Mouse (Mus musculus) heart, postnatal 0 days (tissue): ENCODE results near the gene Prss22. TPM values are rescaled to one million over a fixed set of nuclear protein-coding genes. Genes with fewer than 3 reads are reported as not detected.
A peak's percentile ranks its signal among the peaks of the same experiment; 100 is the strongest.

Experiments
- ATAC-seq: fragments of 200-750 bp; cut with Nextera tagmentation; 2 replicates; pipeline ENCODE4 v1.8.0; 2017; ENCODE audit warnings: low read depth, moderate number of reproducible peaks, moderate library complexity; ENCODE audit not compliant: insufficient read depth
- DNase-seq: peaks from one replicate; pipeline ENCODE4 v3.0.0-alpha.2; 2016; ENCODE audit warnings: low spot score
- H3K27ac ChIP-seq: fragments of 300-500 bp; sonication (generic); 2 replicates; pipeline ENCODE4 v1.5.1; 2014; ENCODE audit warnings: low read depth, mild to moderate bottlenecking
- H3K27me3 ChIP-seq: fragments of 300-500 bp; sonication (generic); 2 replicates; pipeline ENCODE4 v1.6.1; 2014; ENCODE audit warnings: low read length, mixed read lengths; ENCODE audit not compliant: control insufficient read depth, insufficient read depth
- H3K36me3 ChIP-seq: fragments of 300-500 bp; sonication (generic); replicated peaks from 2 replicates; pipeline ENCODE4 v1.6.1; 2014; ENCODE audit warnings: low read length, mixed read lengths; ENCODE audit not compliant: control insufficient read depth, insufficient read depth
- H3K4me1 ChIP-seq: fragments of 300-500 bp; sonication (generic); 2 replicates; pipeline ENCODE4 v1.6.1; 2014; ENCODE audit warnings: antibody characterized with exemption; ENCODE audit not compliant: control insufficient read depth, insufficient read depth
- H3K4me2 ChIP-seq: fragments of 300-500 bp; sonication (generic); 2 replicates; pipeline ENCODE4 v1.6.1; 2014; ENCODE audit warnings: low read depth, mild to moderate bottlenecking, low read length, moderate library complexity
- H3K4me3 ChIP-seq: fragments of 300-500 bp; sonication (generic); 2 replicates; pipeline ENCODE4 v1.5.1; 2014; ENCODE audit warnings: low read depth, low read length
- H3K9ac ChIP-seq: fragments of 300-500 bp; sonication (generic); replicated peaks from 2 replicates; pipeline ENCODE4 v1.6.1; 2014; ENCODE audit warnings: low read depth, low read length, mixed read lengths
- H3K9me3 ChIP-seq: fragments of 300-500 bp; sonication (generic); replicated peaks from 2 replicates; pipeline ENCODE4 v1.6.1; 2016; ENCODE audit warnings: low read length; ENCODE audit not compliant: control insufficient read depth
- CTCF ChIP-seq: IDR thresholded peaks from 2 replicates; pipeline ENCODE4 v1.5.1; 2016; ENCODE audit warnings: antibody characterized with exemption, control low read depth, low read depth
- EP300 ChIP-seq: IDR thresholded peaks from 2 replicates; pipeline ENCODE4 v1.6.1; 2016; ENCODE audit warnings: antibody characterized with exemption, low read depth
- WGBS: fragments of 180-500 bp; shearing (Covaris S2); extraction: QIAGEN DNeasy Blood & Tissue Kit; methylation state at CpG from one replicate; pipeline ENCODE4 v1.1.7; 2014; 5-methylcytosine and 5-hydroxymethylcytosine counted together
- polyA plus RNA-seq: library from polyadenylated mRNA; unstranded; fragments of >200 nt; fragmentation: Nextera tagmentation; extraction: Ambion mirVana; gene quantifications from 2 replicates; pipeline ENCODE4 v1.2.1, GENCODE M21; 2015
- total RNA-seq: library from RNA; depleted of rRNA; stranded (reverse); fragments of >200 nt; gene quantifications from 2 replicates; pipeline ENCODE4 v1.2.3, GENCODE M21; 2014; ENCODE audit warnings: low replicate concordance

Gene Prss22
- total and polyA plus RNA-seq, 2 experiments from 2014 or later = 0.15 TPM; not detected in 1

- H3K9me3 ChIP-seq = no peaks in the 10 kb centered on the region
- H3K27me3 ChIP-seq = no peaks in the 10 kb centered on the region
- DNase-seq (no peak), ATAC-seq (no peak)
- H3K4me3 ChIP-seq = no peak overlapping the region
- no peaks in the 10 kb centered on the region for H3K4me1 ChIP-seq
- no peak overlapping the region for H3K27ac ChIP-seq
- WGBS = 46% methylated on average over 2 of the region's 2 CpGs
- TF ChIP-seq CTCF = no peak
- no peak for TF ChIP-seq EP300
- no peak overlapping the region for H3K4me2 ChIP-seq
- no peaks in the 10 kb centered on the region for H3K36me3 ChIP-seq
- H3K9ac ChIP-seq = no peak overlapping the region
These were observed 29.1 kb downstream of the Prss22 start for GRCm38 (mm10) chr17:23968780-23969179.

- no peak overlapping the region for H3K27ac ChIP-seq
- DNase-seq (no peak), ATAC-seq (no peak)
- WGBS = 75% methylated on average over 10 of the region's 10 CpGs
- H3K4me2 ChIP-seq = no peak overlapping the region
- H3K9me3 ChIP-seq = no peaks in the 10 kb centered on the region
- H3K4me1 ChIP-seq = no peaks in the 10 kb centered on the region
- H3K36me3 ChIP-seq = no peaks in the 10 kb centered on the region
- no peak overlapping the region for H3K9ac ChIP-seq
- TF ChIP-seq EP300 (no peak), CTCF (no peak)
- no peak overlapping the region for H3K4me3 ChIP-seq
- H3K27me3 ChIP-seq = no peaks in the 10 kb centered on the region
These were observed 31.1 kb downstream of the Prss22 start for GRCm38 (mm10) chr17:23966658-23967401.

DNA sequence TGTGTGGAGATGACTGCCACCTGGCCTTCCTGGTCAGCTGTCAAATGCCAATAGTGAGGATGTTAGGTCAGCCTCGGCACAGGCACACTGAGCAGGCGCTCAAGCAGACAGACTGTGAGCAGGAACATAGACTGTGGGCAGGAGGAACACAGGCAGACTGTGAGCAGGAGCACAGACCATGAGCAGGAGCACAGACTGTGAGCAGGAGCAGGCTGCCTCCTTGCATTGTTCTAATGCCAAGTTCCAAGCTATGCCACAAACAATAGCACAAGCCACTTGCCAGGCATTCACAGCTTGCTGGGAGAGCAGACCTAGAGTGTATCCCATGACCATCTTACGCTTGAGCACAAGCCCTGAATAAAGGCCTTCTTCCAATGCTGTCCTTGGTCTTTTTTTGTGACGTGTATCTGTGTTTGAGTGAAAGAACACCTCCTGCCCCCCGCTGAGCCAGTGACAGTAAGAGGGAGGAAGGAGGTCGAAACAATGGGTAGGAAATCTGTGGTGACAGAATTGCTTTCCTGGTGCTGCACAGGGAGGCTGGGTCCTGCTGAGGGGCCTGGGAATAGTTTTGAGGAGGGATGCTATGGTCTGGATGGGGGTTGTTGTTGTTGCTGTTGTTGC is 32.0 kb downstream of the Prss22 start:
- 39% methylated on average over 6 of the region's 6 CpGs for WGBS
- H3K9me3 ChIP-seq = no peaks in the 10 kb centered on the region
- no peak for ATAC-seq
- H3K36me3 ChIP-seq = no peaks in the 10 kb centered on the region
- no peak overlapping the region for H3K9ac ChIP-seq
- no peak overlapping the region for H3K4me3 ChIP-seq
- DNase-seq = no peak
- H3K27ac ChIP-seq = no peak overlapping the region
- TF ChIP-seq CTCF (no peak), EP300 (no peak)
- no peak overlapping the region for H3K4me2 ChIP-seq
- H3K27me3 ChIP-seq = no peaks in the 10 kb centered on the region
- no peaks in the 10 kb centered on the region for H3K4me1 ChIP-seq

DNA sequence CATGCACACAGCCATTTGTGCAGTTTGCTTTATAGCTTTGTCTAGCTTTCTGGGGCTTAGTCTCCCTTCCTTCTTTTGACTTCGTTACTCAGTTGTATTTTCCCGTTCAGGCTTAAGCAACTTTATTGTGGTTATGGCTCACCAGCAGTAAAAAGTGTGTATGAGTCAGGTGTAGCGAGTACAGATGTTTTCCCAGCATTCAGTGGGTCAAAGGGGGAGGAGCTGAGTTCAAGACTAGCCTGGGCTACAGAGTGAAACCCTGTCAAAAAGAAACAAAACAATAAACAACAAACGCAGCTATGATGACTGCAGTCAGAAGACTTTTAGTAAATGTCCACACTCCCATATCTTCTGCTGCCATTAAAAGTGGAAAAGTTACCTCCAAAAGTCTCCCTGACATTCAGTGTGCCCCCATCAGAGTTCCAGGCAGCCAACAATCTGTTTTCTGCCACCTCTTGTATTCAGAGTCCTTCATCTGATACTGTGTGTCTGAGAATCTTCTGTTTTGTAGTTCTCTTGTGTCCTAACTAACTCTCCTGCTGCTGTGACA is 36.3 kb downstream of the Prss22 start:
- no peaks in the 10 kb centered on the region for H3K9me3 ChIP-seq
- H3K4me1 ChIP-seq = no peaks in the 10 kb centered on the region
- H3K9ac ChIP-seq = no peak overlapping the region
- TF ChIP-seq EP300 (no peak), CTCF (no peak)
- no peak overlapping the region for H3K4me2 ChIP-seq
- no peak overlapping the region for H3K27ac ChIP-seq
- WGBS = 69% methylated on average over 4 of the region's 4 CpGs
- no peaks in the 10 kb centered on the region for H3K36me3 ChIP-seq
- DNase-seq (no peak), ATAC-seq (no peak)
- H3K27me3 ChIP-seq = no peaks in the 10 kb centered on the region
- H3K4me3 ChIP-seq = no peak overlapping the region

DNA sequence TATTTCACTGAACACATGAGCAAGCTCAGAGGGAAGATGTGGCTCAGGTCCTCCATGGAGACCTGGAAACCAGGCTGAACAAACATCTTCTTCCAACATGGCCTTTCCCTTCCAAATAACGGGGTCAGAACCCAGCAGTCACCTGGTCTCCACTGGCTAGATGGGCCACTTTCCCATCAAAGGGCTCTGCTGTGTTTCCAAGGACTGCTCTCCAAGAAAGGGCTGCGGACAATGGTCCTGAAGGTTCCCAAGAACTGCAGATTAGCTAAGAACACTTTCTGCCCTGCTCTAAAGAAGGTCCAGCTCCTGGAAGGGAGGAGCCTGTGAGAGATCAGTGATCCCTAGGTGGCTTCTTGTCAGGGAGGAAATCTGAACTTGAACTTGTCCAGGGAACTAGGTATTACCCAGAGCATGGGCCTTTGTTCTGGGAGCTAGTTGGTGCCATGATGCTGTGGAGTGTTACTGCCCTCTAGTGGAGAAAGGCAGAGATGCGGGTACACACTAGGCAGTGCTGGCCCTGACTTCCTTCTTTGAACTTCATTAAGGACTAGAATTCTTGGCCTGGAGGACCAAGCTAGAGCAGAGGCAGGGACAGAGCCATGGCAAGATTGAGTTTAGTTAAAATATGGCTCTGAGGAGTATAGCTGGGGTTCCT is 37.7 kb downstream of the Prss22 start:
- DNase-seq (peak; percentile 81), ATAC-seq (peak; percentile 83)
- Histone ChIP-seq H3K4me3 (no peak overlapping the region), H3K9me3 (no peaks in the 10 kb centered on the region), H3K4me2 (no peak overlapping the region), H3K27me3 (no peaks in the 10 kb centered on the region), H3K36me3 (no peaks in the 10 kb centered on the region), H3K27ac (no peak overlapping the region), H3K9ac (no peak overlapping the region), H3K4me1 (no peaks in the 10 kb centered on the region)
- TF ChIP-seq CTCF = peak; percentile 99
- TF ChIP-seq EP300 = no peak
- 36% methylated on average over 3 of the region's 3 CpGs for WGBS
